Mouse (Mus musculus) liver, embryonic 12.5 days (tissue): ENCODE results near the gene Fahd1. TPM values are rescaled to one million over a fixed set of nuclear protein-coding genes. Genes with fewer than 3 reads are reported as not detected.

Source experiments
- ATAC-seq: fragments of 200-750 bp; cut with Nextera tagmentation; 2 replicates; pipeline ENCODE4 v1.8.0; 2017; ENCODE audit warnings: moderate number of reproducible peaks, mild to moderate bottlenecking, moderate library complexity
- H3K27ac ChIP-seq: fragments of 300-500 bp; sonication (generic); 2 replicates; pipeline ENCODE4 v1.5.1; 2016; ENCODE audit warnings: mild to moderate bottlenecking
- H3K27me3 ChIP-seq: fragments of 300-500 bp; sonication (generic); replicated peaks from 2 replicates; pipeline ENCODE4 v1.6.1; 2016; ENCODE audit warnings: mild to moderate bottlenecking, moderate library complexity
- H3K36me3 ChIP-seq: fragments of 300-500 bp; sonication (generic); 2 replicates; pipeline ENCODE4 v1.6.1; 2016; ENCODE audit warnings: mild to moderate bottlenecking, moderate library complexity
- H3K4me1 ChIP-seq: fragments of 300-500 bp; sonication (generic); 2 replicates; pipeline ENCODE4 v1.6.1; 2016
- H3K4me2 ChIP-seq: fragments of 300-500 bp; sonication (generic); 2 replicates; pipeline ENCODE4 v1.6.1; 2016; ENCODE audit warnings: mild to moderate bottlenecking, moderate library complexity
- H3K4me3 ChIP-seq: fragments of 300-500 bp; sonication (generic); 2 replicates; pipeline ENCODE4 v1.5.1; 2016; ENCODE audit warnings: mild to moderate bottlenecking, moderate library complexity
- H3K9ac ChIP-seq: fragments of 300-500 bp; sonication (generic); 2 replicates; pipeline ENCODE4 v1.6.1; 2016; ENCODE audit warnings: mild to moderate bottlenecking, moderate library complexity
- H3K9me3 ChIP-seq: fragments of 300-500 bp; sonication (generic); replicated peaks from 2 replicates; pipeline ENCODE4 v1.6.1; 2016; ENCODE audit warnings: mild to moderate bottlenecking, moderate library complexity
- WGBS: fragments of 180-500 bp; shearing (Covaris S2); methylation state at CpG from one replicate; pipeline ENCODE4 v1.1.7; 2016; ENCODE audit not compliant: insufficient replicate concordance; 5-methylcytosine and 5-hydroxymethylcytosine counted together
- polyA plus RNA-seq: library from polyadenylated mRNA; unstranded; fragments of >200 nt; fragmentation: Nextera tagmentation; extraction: Ambion mirVana; gene quantifications from 2 replicates; pipeline ENCODE4 v1.2.1, GENCODE M21; 2016

Gene Fahd1
- polyA plus RNA-seq, 1 experiment from 2014 or later: 34.6 TPM

GRCm38 (mm10) chr17:24878531-24878930 lies 28.4 kb upstream of the Fahd1 start:
- H3K27ac ChIP-seq: no peak overlapping the region
- H3K9me3 ChIP-seq: no peaks in the 10 kb centered on the region
- H3K4me2 ChIP-seq: peak overlapping the region; percentile 27; the same call in 1 of the 2 replicates
- no peak overlapping the region for H3K4me3 ChIP-seq
- H3K27me3 ChIP-seq: no peaks in the 10 kb centered on the region; the same call in 1 of the 2 replicates
- H3K36me3 ChIP-seq: peaks cover 32% of the 10 kb centered on the region
- WGBS: 71% methylated on average over 8 of the region's 8 CpGs
- H3K9ac ChIP-seq: no peak overlapping the region
- no peak for ATAC-seq
- peaks cover 12% of the 10 kb centered on the region; the same call in 1 of the 2 replicates for H3K4me1 ChIP-seq

- Histone ChIP-seq H3K4me1 (peaks cover 12% of the 10 kb centered on the region; the same call in 1 of the 2 replicates), H3K27ac (peak overlapping the region; percentile 69), H3K36me3 (peaks cover 28% of the 10 kb centered on the region), H3K9me3 (no peaks in the 10 kb centered on the region), H3K27me3 (no peaks in the 10 kb centered on the region; the same call in 1 of the 2 replicates), H3K4me3 (no peak overlapping the region), H3K4me2 (peak overlapping the region; percentile 27), H3K9ac (peak overlapping the region; percentile 15; the same call in 1 of the 2 replicates)
- 49% methylated on average over 5 of the region's 5 CpGs for WGBS
- ATAC-seq: peak; percentile 36; the same call in 1 of the 2 replicates
Observed at GRCm38 (mm10) chr17:24878117-24878397, 27.9 kb upstream of the Fahd1 start.

GRCm38 (mm10) chr17:24877336-24878116 lies 27.4 kb upstream of the Fahd1 start:
- Histone ChIP-seq H3K4me1 (peaks cover 12% of the 10 kb centered on the region; the same call in 1 of the 2 replicates), H3K4me3 (no peak overlapping the region), H3K9me3 (no peaks in the 10 kb centered on the region), H3K4me2 (peak overlapping the region; percentile 27), H3K9ac (peak overlapping the region; percentile 15), H3K27ac (peak overlapping the region; percentile 69), H3K36me3 (peaks cover 22% of the 10 kb centered on the region), H3K27me3 (no peaks in the 10 kb centered on the region; the same call in 1 of the 2 replicates)
- WGBS: 58% methylated on average over 10 of the region's 10 CpGs
- peak; percentile 50 for ATAC-seq

- Histone ChIP-seq H3K4me1 (peaks cover 12% of the 10 kb centered on the region; the same call in 1 of the 2 replicates), H3K9ac (no peak overlapping the region), H3K27me3 (peaks cover 4% of the 10 kb centered on the region; the same call in 1 of the 2 replicates), H3K4me2 (no peak overlapping the region), H3K9me3 (no peaks in the 10 kb centered on the region), H3K27ac (no peak overlapping the region), H3K4me3 (no peak overlapping the region), H3K36me3 (no peaks in the 10 kb centered on the region)
- whole genome bisulfite sequencing: 68% methylated on average over 8 of the region's 8 CpGs
- 0 out of 2 replicates have a peak, but pooled peaks have one; percentile 18 for ATAC-seq
Observed at GRCm38 (mm10) chr17:24874989-24875388, 24.8 kb upstream of the Fahd1 start.

- no peak overlapping the region for H3K4me3 ChIP-seq
- no peaks in the 10 kb centered on the region for H3K36me3 ChIP-seq
- no peak overlapping the region for H3K4me2 ChIP-seq
- H3K9me3 ChIP-seq: no peaks in the 10 kb centered on the region
- H3K27ac ChIP-seq: no peak overlapping the region
- no peak overlapping the region for H3K9ac ChIP-seq
- 35% methylated on average over 1 of the region's 1 CpGs for WGBS
- peaks cover 4% of the 10 kb centered on the region; the same call in 1 of the 2 replicates for H3K27me3 ChIP-seq
- no peak for ATAC-seq
- H3K4me1 ChIP-seq: peaks cover 12% of the 10 kb centered on the region; the same call in 1 of the 2 replicates
Observed at GRCm38 (mm10) chr17:24874405-24874745, 24.2 kb upstream of the Fahd1 start.

- H3K27me3 ChIP-seq: peaks cover 4% of the 10 kb centered on the region; the same call in 1 of the 2 replicates
- no peak overlapping the region for H3K4me3 ChIP-seq
- H3K9me3 ChIP-seq: no peaks in the 10 kb centered on the region
- peaks cover 12% of the 10 kb centered on the region; the same call in 1 of the 2 replicates for H3K4me1 ChIP-seq
- no peak overlapping the region for H3K4me2 ChIP-seq
- H3K27ac ChIP-seq: no peak overlapping the region
- no peak overlapping the region for H3K9ac ChIP-seq
- no peaks in the 10 kb centered on the region for H3K36me3 ChIP-seq
- no peak for ATAC-seq
- 37% methylated on average over 4 of the region's 4 CpGs for WGBS
Observed at GRCm38 (mm10) chr17:24873695-24874404, 23.7 kb upstream of the Fahd1 start.

GRCm38 (mm10) chr17:24867914-24868313 lies 17.8 kb upstream of the Fahd1 start:
- H3K36me3 ChIP-seq: peaks cover 34% of the 10 kb centered on the region
- no peaks in the 10 kb centered on the region for H3K4me1 ChIP-seq
- no peak overlapping the region for H3K9ac ChIP-seq
- H3K4me2 ChIP-seq: no peak overlapping the region
- H3K27me3 ChIP-seq: 0 out of 2 replicates have a peak, but pooled peaks cover 4% of the 10 kb centered on the region
- no peaks in the 10 kb centered on the region for H3K9me3 ChIP-seq
- no peak overlapping the region for H3K4me3 ChIP-seq
- ATAC-seq: no peak
- WGBS: 86% methylated on average over 10 of the region's 10 CpGs
- H3K27ac ChIP-seq: no peak overlapping the region

- ATAC-seq: no peak
- Histone ChIP-seq H3K36me3 (peaks cover 55% of the 10 kb centered on the region), H3K4me2 (no peak within 1 kb of the TSS), H3K9me3 (no peaks in the 10 kb centered on the region), H3K4me3 (no peak within 1 kb of the TSS), H3K4me1 (no peaks in the 10 kb centered on the region), H3K9ac (no peak within 1 kb of the TSS), H3K27ac (no peak within 1 kb of the TSS), H3K27me3 (no peaks in the 10 kb centered on the region)
- 77% methylated on average over 8 of the region's 8 CpGs for WGBS
Observed at GRCm38 (mm10) chr17:24865776-24866175, 15.6 kb upstream of the Fahd1 start, which contains the start of gene Igfals. Gene Igfals (plus strand): TSS chr17:24865997.

- Histone ChIP-seq H3K9me3 (no peaks in the 10 kb centered on the region), H3K27ac (no peak overlapping the region), H3K36me3 (peaks cover 83% of the 10 kb centered on the region), H3K9ac (no peak overlapping the region), H3K4me3 (no peak overlapping the region), H3K4me1 (peaks cover 35% of the 10 kb centered on the region), H3K27me3 (no peaks in the 10 kb centered on the region), H3K4me2 (no peak overlapping the region)
- ATAC-seq: no peak
- 79% methylated on average over 3 of the region's 3 CpGs for WGBS
Observed at GRCm38 (mm10) chr17:24861785-24862184, 11.6 kb upstream of the Fahd1 start.

GRCm38 (mm10) chr17:24860076-24860475 lies 9.9 kb upstream of the Fahd1 start:
- Histone ChIP-seq H3K36me3 (peaks cover 89% of the 10 kb centered on the region), H3K27ac (peak overlapping the region; percentile 80), H3K9ac (peak overlapping the region; percentile 25), H3K4me2 (peak overlapping the region; percentile 23; the same call in 1 of the 2 replicates), H3K27me3 (no peaks in the 10 kb centered on the region), H3K4me3 (no peak overlapping the region), H3K9me3 (no peaks in the 10 kb centered on the region), H3K4me1 (peaks cover 40% of the 10 kb centered on the region)
- WGBS: 91% methylated on average over 8 of the region's 8 CpGs
- peak; percentile 73 for ATAC-seq

GRCm38 (mm10) chr17:24858967-24859366 lies 8.8 kb upstream of the Fahd1 start:
- Histone ChIP-seq H3K27me3 (no peaks in the 10 kb centered on the region), H3K4me1 (peaks cover 40% of the 10 kb centered on the region), H3K27ac (peak overlapping the region; percentile 80), H3K9me3 (no peaks in the 10 kb centered on the region), H3K4me3 (no peak overlapping the region), H3K9ac (peak overlapping the region; percentile 13; the same call in 1 of the 2 replicates), H3K36me3 (peaks cover 89% of the 10 kb centered on the region), H3K4me2 (peak overlapping the region; percentile 35)
- peak; percentile 92 for ATAC-seq
- WGBS: 53% methylated on average over 6 of the region's 6 CpGs
